Mouse (Mus musculus) forebrain, embryonic 10.5 days (tissue): ENCODE measurements around the gene Snx29. TPM values are rescaled to one million over a fixed set of nuclear protein-coding genes. Genes with fewer than 3 reads are reported as not detected.
"Not testable (repeated sequence)": the region's sequence is repeated elsewhere in the genome, so short reads cannot be mapped to it uniquely, and the experiment has no call there.

Source experiments
- DNase-seq: peaks from one replicate; pipeline ENCODE4 v3.0.0-alpha.2; 2017; ENCODE audit warnings: low spot score; ENCODE audit errors: extremely low spot score
- H3K27ac ChIP-seq: fragments of 300-500 bp; sonication (generic); 2 replicates; pipeline ENCODE4 v1.5.1; 2016; ENCODE audit warnings: mild to moderate bottlenecking
- H3K27me3 ChIP-seq: fragments of 300-500 bp; sonication (generic); 2 replicates; pipeline ENCODE4 v1.6.1; 2016; ENCODE audit warnings: mild to moderate bottlenecking; ENCODE audit not compliant: poor library complexity, severe bottlenecking
- H3K36me3 ChIP-seq: fragments of 300-500 bp; sonication (generic); replicated peaks from 2 replicates; pipeline ENCODE4 v1.6.1; 2016; ENCODE audit warnings: mild to moderate bottlenecking, moderate library complexity
- H3K4me1 ChIP-seq: fragments of 300-500 bp; sonication (generic); 2 replicates; pipeline ENCODE4 v1.6.1; 2016
- H3K4me3 ChIP-seq: fragments of 300-500 bp; sonication (generic); 2 replicates; pipeline ENCODE4 v1.5.1; 2016; ENCODE audit warnings: mild to moderate bottlenecking, moderate library complexity
- H3K9me3 ChIP-seq: fragments of 300-500 bp; sonication (generic); 2 replicates; pipeline ENCODE4 v1.6.1; 2016; ENCODE audit warnings: mild to moderate bottlenecking, moderate library complexity
- WGBS: fragments of 180-500 bp; shearing (Covaris S2); methylation state at CpG from one replicate; pipeline ENCODE4 v1.1.7; 2016; 5-methylcytosine and 5-hydroxymethylcytosine counted together
- polyA plus RNA-seq: library from polyadenylated mRNA; unstranded; fragments of >200 nt; fragmentation: Nextera tagmentation; extraction: Ambion mirVana; gene quantifications from 2 replicates; pipeline ENCODE4 v1.2.1, GENCODE M21; 2016

Gene Snx29
- polyA plus RNA-seq, 1 experiment from 2014 or later: 9.8 TPM

- H3K27me3 ChIP-seq, H3K9me3 ChIP-seq, H3K27ac ChIP-seq, H3K36me3 ChIP-seq, DNase-seq, H3K4me1 ChIP-seq, H3K4me3 ChIP-seq: not testable (repeated sequence)
- 95% methylated on average over 2 of the region's 2 CpGs for WGBS
These were observed 101.0 kb downstream of the Snx29 start for GRCm38 (mm10) chr16:11423611-11424297.

GRCm38 (mm10) chr16:11424568-11425145, 101.9 kb downstream of the Snx29 start:
- no peak for DNase-seq
- Histone ChIP-seq H3K27me3 (no peaks in the 10 kb centered on the region), H3K4me1 (peaks cover 7% of the 10 kb centered on the region; the same call in 1 of the 2 replicates), H3K4me3 (no peak overlapping the region), H3K36me3 (peaks cover 10% of the 10 kb centered on the region), H3K9me3 (no peaks in the 10 kb centered on the region), H3K27ac (no peak overlapping the region)
- WGBS: 94% methylated on average over 9 of the region's 9 CpGs

GRCm38 (mm10) chr16:11425279-11425678, 102.6 kb downstream of the Snx29 start:
- no peaks in the 10 kb centered on the region for H3K9me3 ChIP-seq
- peaks cover 7% of the 10 kb centered on the region; the same call in 1 of the 2 replicates for H3K4me1 ChIP-seq
- DNase-seq: no peak
- no peak overlapping the region for H3K4me3 ChIP-seq
- WGBS: 80% methylated on average over 7 of the region's 7 CpGs
- no peak overlapping the region for H3K27ac ChIP-seq
- H3K27me3 ChIP-seq: no peaks in the 10 kb centered on the region
- H3K36me3 ChIP-seq: peaks cover 10% of the 10 kb centered on the region

- no peak overlapping the region for H3K4me3 ChIP-seq
- DNase-seq: no peak
- H3K36me3 ChIP-seq: peaks cover 10% of the 10 kb centered on the region
- 83% methylated on average over 8 of the region's 8 CpGs for WGBS
- no peak overlapping the region for H3K27ac ChIP-seq
- H3K9me3 ChIP-seq: no peaks in the 10 kb centered on the region
- no peaks in the 10 kb centered on the region for H3K27me3 ChIP-seq
- H3K4me1 ChIP-seq: peaks cover 7% of the 10 kb centered on the region; the same call in 1 of the 2 replicates
These were observed 104.3 kb downstream of the Snx29 start for GRCm38 (mm10) chr16:11426810-11427537.

GRCm38 (mm10) chr16:11429784-11430183, 107.1 kb downstream of the Snx29 start:
- peaks cover 7% of the 10 kb centered on the region; the same call in 1 of the 2 replicates for H3K4me1 ChIP-seq
- 94% methylated on average over 3 of the region's 3 CpGs for WGBS
- H3K27me3 ChIP-seq: no peaks in the 10 kb centered on the region
- H3K4me3 ChIP-seq: no peak overlapping the region
- no peak overlapping the region for H3K27ac ChIP-seq
- no peaks in the 10 kb centered on the region for H3K36me3 ChIP-seq
- H3K9me3 ChIP-seq: no peaks in the 10 kb centered on the region
- no peak for DNase-seq

- no peaks in the 10 kb centered on the region for H3K27me3 ChIP-seq
- no peak overlapping the region for H3K4me3 ChIP-seq
- 80% methylated on average over 6 of the region's 6 CpGs for WGBS
These were observed 107.8 kb downstream of the Snx29 start for GRCm38 (mm10) chr16:11430520-11430919.

GRCm38 (mm10) chr16:11433779-11434178, 111.1 kb downstream of the Snx29 start:
- no peak overlapping the region for H3K4me3 ChIP-seq
- H3K27ac ChIP-seq: no peak overlapping the region
- no peaks in the 10 kb centered on the region for H3K36me3 ChIP-seq
- peaks cover 3% of the 10 kb centered on the region; the same call in 1 of the 2 replicates for H3K4me1 ChIP-seq
- no peak for DNase-seq
- H3K27me3 ChIP-seq: no peaks in the 10 kb centered on the region
- no peaks in the 10 kb centered on the region for H3K9me3 ChIP-seq

More at GRCm38 (mm10) chr16:11430520-11430919, 107.8 kb downstream of the Snx29 start:
- H3K4me1 ChIP-seq: peaks cover 7% of the 10 kb centered on the region; the same call in 1 of the 2 replicates
- no peaks in the 10 kb centered on the region for H3K9me3 ChIP-seq
- H3K27ac ChIP-seq: no peak overlapping the region
- DNase-seq: no peak
- no peaks in the 10 kb centered on the region for H3K36me3 ChIP-seq

GRCm38 (mm10) chr16:11437641-11438040, 114.9 kb downstream of the Snx29 start:
- WGBS: 87% methylated on average over 3 of the region's 3 CpGs
- Histone ChIP-seq H3K36me3 (no peaks in the 10 kb centered on the region), H3K4me1 (no peaks in the 10 kb centered on the region), H3K4me3 (no peak overlapping the region), H3K27ac (no peak overlapping the region), H3K9me3 (no peaks in the 10 kb centered on the region), H3K27me3 (no peaks in the 10 kb centered on the region)
- no peak for DNase-seq

- Histone ChIP-seq H3K27me3 (no peaks in the 10 kb centered on the region), H3K4me3 (no peak overlapping the region), H3K9me3 (no peaks in the 10 kb centered on the region), H3K4me1 (no peaks in the 10 kb centered on the region), H3K36me3 (no peaks in the 10 kb centered on the region), H3K27ac (no peak overlapping the region)
- DNase-seq: no peak
- WGBS: 87% methylated on average over 6 of the region's 6 CpGs
These were observed 116.7 kb downstream of the Snx29 start for GRCm38 (mm10) chr16:11439417-11439816.

- H3K27ac ChIP-seq: no peak overlapping the region
- no peaks in the 10 kb centered on the region for H3K4me1 ChIP-seq
- no peaks in the 10 kb centered on the region for H3K36me3 ChIP-seq
- H3K4me3 ChIP-seq: no peak overlapping the region
- no peak for DNase-seq
- 92% methylated on average over 4 of the region's 4 CpGs for WGBS
- H3K27me3 ChIP-seq: no peaks in the 10 kb centered on the region
- H3K9me3 ChIP-seq: no peaks in the 10 kb centered on the region
These were observed 118.9 kb downstream of the Snx29 start for GRCm38 (mm10) chr16:11441616-11442015.

GRCm38 (mm10) chr16:11442534-11442933, 119.8 kb downstream of the Snx29 start:
- Histone ChIP-seq H3K27me3 (no peaks in the 10 kb centered on the region), H3K9me3 (no peaks in the 10 kb centered on the region), H3K4me3 (no peak overlapping the region), H3K4me1 (no peaks in the 10 kb centered on the region), H3K36me3 (no peaks in the 10 kb centered on the region), H3K27ac (no peak overlapping the region)
- no peak for DNase-seq

- Histone ChIP-seq H3K4me1 (no peaks in the 10 kb centered on the region), H3K9me3 (no peaks in the 10 kb centered on the region), H3K4me3 (no peak overlapping the region), H3K27ac (no peak overlapping the region), H3K36me3 (no peaks in the 10 kb centered on the region), H3K27me3 (no peaks in the 10 kb centered on the region)
- DNase-seq: no peak
- 95% methylated on average over 1 of the region's 1 CpGs for WGBS
These were observed 121.9 kb downstream of the Snx29 start for GRCm38 (mm10) chr16:11444626-11445025.

- 88% methylated on average over 4 of the region's 4 CpGs for WGBS
- DNase-seq: no peak
- Histone ChIP-seq H3K27me3 (no peaks in the 10 kb centered on the region), H3K9me3 (no peaks in the 10 kb centered on the region), H3K27ac (no peak overlapping the region), H3K36me3 (no peaks in the 10 kb centered on the region), H3K4me1 (no peaks in the 10 kb centered on the region), H3K4me3 (no peak overlapping the region)
These were observed 124.3 kb downstream of the Snx29 start for GRCm38 (mm10) chr16:11446977-11447376.
